Mouse (Mus musculus): ENCODE results near the gene Pid1.

DNA sequence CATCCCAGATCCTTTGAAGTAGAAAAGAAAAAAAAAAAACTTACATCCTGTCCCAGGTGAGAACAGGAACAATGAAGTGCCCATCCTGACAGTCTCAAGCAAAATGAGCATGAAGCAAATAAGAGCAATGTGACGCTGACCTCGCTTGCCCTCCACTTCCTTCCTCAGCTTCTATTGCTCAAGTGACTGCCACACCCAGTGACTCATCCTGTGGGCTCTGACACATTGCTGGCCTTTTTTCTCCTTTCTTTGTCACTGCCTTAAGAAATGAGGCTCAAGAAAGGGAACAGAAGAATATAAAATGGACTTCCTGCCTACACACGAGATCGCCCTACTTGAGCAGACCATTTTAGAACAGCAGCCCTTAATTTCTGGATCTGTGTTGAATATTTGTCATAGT lies 42.9 kb upstream of the Pid1 start:
- TF ChIP-seq CTCF (IDR thresholded peaks at IDR 0.05; ENCODE audit: low read depth, low read length) (no peak), EP300 (IDR thresholded peaks at IDR 0.05; ENCODE audit: insufficient read depth, low read depth, low read length) (peak; percentile 69), POLR2A (IDR thresholded peaks at IDR 0.05; ENCODE audit: insufficient read depth, low read length) (no peak)
